Mouse (Mus musculus) midbrain, embryonic 15.5 days (tissue): Measurements from ENCODE around the gene Plcb4. TPM values are rescaled to one million over a fixed set of nuclear protein-coding genes. Genes with fewer than 3 reads are reported as not detected.

Experiments used
- ATAC-seq: fragments of 200-750 bp; cut with Nextera tagmentation; replicated peaks from 2 replicates; pipeline ENCODE4 v1.8.0; 2017; ENCODE audit warnings: moderate TSS enrichment
- H3K27ac ChIP-seq: fragments of 300-500 bp; sonication (generic); 2 replicates; pipeline ENCODE4 v1.5.1; 2015; ENCODE audit warnings: mild to moderate bottlenecking, inconsistent platforms
- H3K27me3 ChIP-seq: fragments of 300-500 bp; sonication (generic); replicated peaks from 2 replicates; pipeline ENCODE4 v1.6.1; 2015; ENCODE audit warnings: inconsistent platforms
- H3K36me3 ChIP-seq: fragments of 300-500 bp; sonication (generic); replicated peaks from 2 replicates; pipeline ENCODE4 v1.6.1; 2015; ENCODE audit warnings: inconsistent platforms
- H3K4me1 ChIP-seq: fragments of 300-500 bp; sonication (generic); 2 replicates; pipeline ENCODE4 v1.6.1; 2015; ENCODE audit warnings: inconsistent platforms
- H3K4me2 ChIP-seq: fragments of 300-500 bp; sonication (generic); 2 replicates; pipeline ENCODE4 v1.6.1; 2015; ENCODE audit warnings: inconsistent platforms, mild to moderate bottlenecking, moderate library complexity
- H3K4me3 ChIP-seq: fragments of 300-500 bp; sonication (generic); 2 replicates; pipeline ENCODE4 v1.5.1; 2015; ENCODE audit warnings: mild to moderate bottlenecking, inconsistent platforms
- H3K9ac ChIP-seq: fragments of 300-500 bp; sonication (generic); 2 replicates; pipeline ENCODE4 v1.6.1; 2015; ENCODE audit warnings: mild to moderate bottlenecking, inconsistent platforms
- H3K9me3 ChIP-seq: fragments of 300-500 bp; sonication (generic); 2 replicates; pipeline ENCODE4 v1.6.1; 2016; ENCODE audit warnings: inconsistent platforms
- WGBS: fragments of 180-500 bp; shearing (Covaris S2); methylation state at CpG from one replicate; pipeline ENCODE4 v1.1.7; 2015; ENCODE audit warnings: mixed read lengths; 5-methylcytosine and 5-hydroxymethylcytosine counted together
- polyA plus RNA-seq: library from polyadenylated mRNA; unstranded; fragments of >200 nt; fragmentation: Nextera tagmentation; extraction: Ambion mirVana; gene quantifications from 2 replicates; pipeline ENCODE4 v1.2.1, GENCODE M21; 2015

Plcb4 gene
- polyA plus RNA-seq, 1 experiment from 2014 or later: 47.8 TPM

GRCm38 (mm10) chr2:135836426-135836825 lies 177.6 kb downstream of the Plcb4 start:
- ATAC-seq: no peak
- Histone ChIP-seq H3K27ac (no peak overlapping the region), H3K27me3 (no peaks in the 10 kb centered on the region)

GRCm38 (mm10) chr2:135837730-135838129 lies 178.9 kb downstream of the Plcb4 start:
- ATAC-seq: no peak
- 88% methylated on average over 1 of the region's 1 CpGs for WGBS
- no peaks in the 10 kb centered on the region; the same call in 1 of the 2 replicates for H3K4me1 ChIP-seq
- H3K9ac ChIP-seq: no peak overlapping the region
- no peak overlapping the region for H3K4me2 ChIP-seq
- no peaks in the 10 kb centered on the region for H3K36me3 ChIP-seq
- no peaks in the 10 kb centered on the region for H3K9me3 ChIP-seq
- no peak overlapping the region for H3K4me3 ChIP-seq
- H3K27ac ChIP-seq: no peak overlapping the region
- H3K27me3 ChIP-seq: no peaks in the 10 kb centered on the region

More at GRCm38 (mm10) chr2:135836426-135836825, 177.6 kb downstream of the Plcb4 start:
- Histone ChIP-seq H3K9me3 (no peaks in the 10 kb centered on the region), H3K4me2 (no peak overlapping the region), H3K36me3 (no peaks in the 10 kb centered on the region), H3K4me3 (no peak overlapping the region), H3K9ac (no peak overlapping the region), H3K4me1 (no peaks in the 10 kb centered on the region; the same call in 1 of the 2 replicates)
- 79% methylated on average over 3 of the region's 3 CpGs for WGBS

GRCm38 (mm10) chr2:135838135-135838534 lies 179.3 kb downstream of the Plcb4 start:
- H3K27ac ChIP-seq: no peak overlapping the region
- no peaks in the 10 kb centered on the region; the same call in 1 of the 2 replicates for H3K4me1 ChIP-seq
- no peak for ATAC-seq
- no peaks in the 10 kb centered on the region for H3K36me3 ChIP-seq
- no peaks in the 10 kb centered on the region for H3K9me3 ChIP-seq
- no peak overlapping the region for H3K4me3 ChIP-seq
- no peak overlapping the region for H3K9ac ChIP-seq
- no peaks in the 10 kb centered on the region for H3K27me3 ChIP-seq
- H3K4me2 ChIP-seq: no peak overlapping the region

GRCm38 (mm10) chr2:135838651-135839286 lies 180.0 kb downstream of the Plcb4 start:
- WGBS: 87% methylated on average over 8 of the region's 8 CpGs
- no peaks in the 10 kb centered on the region for H3K36me3 ChIP-seq
- ATAC-seq: no peak
- no peaks in the 10 kb centered on the region for H3K9me3 ChIP-seq
- H3K9ac ChIP-seq: no peak overlapping the region
- no peaks in the 10 kb centered on the region for H3K27me3 ChIP-seq
- H3K4me2 ChIP-seq: no peak overlapping the region
- no peaks in the 10 kb centered on the region; the same call in 1 of the 2 replicates for H3K4me1 ChIP-seq
- no peak overlapping the region for H3K4me3 ChIP-seq
- H3K27ac ChIP-seq: no peak overlapping the region

- Histone ChIP-seq H3K36me3 (no peaks in the 10 kb centered on the region), H3K4me1 (no peaks in the 10 kb centered on the region), H3K9me3 (no peaks in the 10 kb centered on the region), H3K27me3 (no peaks in the 10 kb centered on the region), H3K27ac (no peak overlapping the region), H3K4me3 (no peak overlapping the region), H3K9ac (no peak overlapping the region), H3K4me2 (no peak overlapping the region)
- no peak for ATAC-seq
- 80% methylated on average over 8 of the region's 8 CpGs for WGBS
These were observed 184.9 kb downstream of the Plcb4 start for GRCm38 (mm10) chr2:135843721-135844120.

- Histone ChIP-seq H3K9me3 (no peaks in the 10 kb centered on the region), H3K27ac (no peak overlapping the region), H3K9ac (no peak overlapping the region), H3K27me3 (no peaks in the 10 kb centered on the region), H3K4me3 (no peak overlapping the region), H3K36me3 (no peaks in the 10 kb centered on the region), H3K4me2 (no peak overlapping the region), H3K4me1 (no peaks in the 10 kb centered on the region)
- WGBS: 93% methylated on average over 3 of the region's 3 CpGs
- ATAC-seq: no peak
These were observed 188.1 kb downstream of the Plcb4 start for GRCm38 (mm10) chr2:135846903-135847302.

- no peaks in the 10 kb centered on the region for H3K27me3 ChIP-seq
- H3K9ac ChIP-seq: no peak overlapping the region
- no peak for ATAC-seq
- H3K27ac ChIP-seq: no peak overlapping the region
- no peak overlapping the region for H3K4me3 ChIP-seq
- H3K4me2 ChIP-seq: no peak overlapping the region
- no peaks in the 10 kb centered on the region for H3K4me1 ChIP-seq
- H3K9me3 ChIP-seq: no peaks in the 10 kb centered on the region
- H3K36me3 ChIP-seq: no peaks in the 10 kb centered on the region
- WGBS: 78% methylated on average over 6 of the region's 6 CpGs
These were observed 188.9 kb downstream of the Plcb4 start for GRCm38 (mm10) chr2:135847738-135848137.

- Histone ChIP-seq H3K4me1 (no peaks in the 10 kb centered on the region), H3K36me3 (no peaks in the 10 kb centered on the region), H3K9ac (no peak overlapping the region), H3K27ac (no peak overlapping the region), H3K4me3 (no peak overlapping the region), H3K9me3 (no peaks in the 10 kb centered on the region), H3K4me2 (no peak overlapping the region), H3K27me3 (no peaks in the 10 kb centered on the region)
- 78% methylated on average over 4 of the region's 4 CpGs for WGBS
- no peak for ATAC-seq
These were observed 189.4 kb downstream of the Plcb4 start for GRCm38 (mm10) chr2:135848169-135848568.

GRCm38 (mm10) chr2:135851964-135852363 lies 193.2 kb downstream of the Plcb4 start:
- H3K36me3 ChIP-seq: no peaks in the 10 kb centered on the region
- no peaks in the 10 kb centered on the region for H3K9me3 ChIP-seq
- H3K9ac ChIP-seq: no peak overlapping the region
- peaks cover 5% of the 10 kb centered on the region; the same call in 1 of the 2 replicates for H3K4me1 ChIP-seq
- H3K4me3 ChIP-seq: no peak overlapping the region
- no peak overlapping the region for H3K27ac ChIP-seq
- WGBS: 83% methylated on average over 5 of the region's 5 CpGs
- no peaks in the 10 kb centered on the region for H3K27me3 ChIP-seq
- ATAC-seq: no peak
- no peak overlapping the region for H3K4me2 ChIP-seq

GRCm38 (mm10) chr2:135853085-135853484 lies 194.3 kb downstream of the Plcb4 start:
- Histone ChIP-seq H3K4me2 (no peak overlapping the region), H3K27ac (no peak overlapping the region), H3K4me3 (no peak overlapping the region), H3K36me3 (no peaks in the 10 kb centered on the region), H3K4me1 (peaks cover 5% of the 10 kb centered on the region; the same call in 1 of the 2 replicates), H3K9me3 (no peaks in the 10 kb centered on the region), H3K27me3 (no peaks in the 10 kb centered on the region), H3K9ac (no peak overlapping the region)
- WGBS: 81% methylated on average over 2 of the region's 2 CpGs
- ATAC-seq: no peak

GRCm38 (mm10) chr2:135854059-135854458 lies 195.2 kb downstream of the Plcb4 start:
- 94% methylated on average over 2 of the region's 2 CpGs for WGBS
- Histone ChIP-seq H3K27ac (no peak overlapping the region), H3K4me1 (peaks cover 5% of the 10 kb centered on the region; the same call in 1 of the 2 replicates), H3K4me2 (no peak overlapping the region), H3K9me3 (no peaks in the 10 kb centered on the region), H3K9ac (no peak overlapping the region), H3K4me3 (no peak overlapping the region), H3K27me3 (no peaks in the 10 kb centered on the region), H3K36me3 (no peaks in the 10 kb centered on the region)
- ATAC-seq: no peak

- H3K27me3 ChIP-seq: no peaks in the 10 kb centered on the region
- no peaks in the 10 kb centered on the region for H3K9me3 ChIP-seq
- H3K27ac ChIP-seq: no peak overlapping the region
- no peaks in the 10 kb centered on the region for H3K36me3 ChIP-seq
- H3K9ac ChIP-seq: no peak overlapping the region
- 55% methylated on average over 6 of the region's 6 CpGs for WGBS
- no peak overlapping the region for H3K4me2 ChIP-seq
- H3K4me1 ChIP-seq: peaks cover 5% of the 10 kb centered on the region; the same call in 1 of the 2 replicates
- no peak for ATAC-seq
- no peak overlapping the region for H3K4me3 ChIP-seq
These were observed 197.2 kb downstream of the Plcb4 start for GRCm38 (mm10) chr2:135855890-135856490.

GRCm38 (mm10) chr2:135856826-135857225 lies 198.0 kb downstream of the Plcb4 start:
- no peak overlapping the region for H3K27ac ChIP-seq
- WGBS: 89% methylated on average over 2 of the region's 2 CpGs

More at GRCm38 (mm10) chr2:135856826-135857225, 198.0 kb downstream of the Plcb4 start:
- H3K4me2 ChIP-seq: no peak overlapping the region
- no peak overlapping the region for H3K9ac ChIP-seq
- no peaks in the 10 kb centered on the region for H3K27me3 ChIP-seq
- no peaks in the 10 kb centered on the region for H3K9me3 ChIP-seq
- H3K36me3 ChIP-seq: no peaks in the 10 kb centered on the region
- H3K4me1 ChIP-seq: peaks cover 5% of the 10 kb centered on the region; the same call in 1 of the 2 replicates
- no peak overlapping the region for H3K4me3 ChIP-seq
- ATAC-seq: no peak
